Mouse (Mus musculus) myocyte (in vitro differentiated cells): ENCODE results near the gene Draxin. TPM values are rescaled to one million over a fixed set of nuclear protein-coding genes. Genes with fewer than 3 reads are reported as not detected.

Source experiments
- H3K27me3 ChIP-seq: one replicate; pipeline ENCODE4 v1.6.1; 2011; ENCODE audit not compliant: control insufficient read depth, insufficient read depth, insufficient read length
- H3K36me3 ChIP-seq: one replicate; pipeline ENCODE4 v1.6.1; 2011; ENCODE audit not compliant: control insufficient read depth, insufficient read depth
- H3K4me2 ChIP-seq: one replicate; pipeline ENCODE4 v1.6.1; 2011; ENCODE audit warnings: low read depth, control low read depth
- H3K4me3 ChIP-seq: one replicate; pipeline ENCODE4 v1.5.1; 2011; ENCODE audit warnings: mild to moderate bottlenecking, control low read depth, moderate library complexity
- H3K79me2 ChIP-seq: one replicate; pipeline ENCODE4 v1.6.1; 2011; ENCODE audit not compliant: control insufficient read depth, insufficient read depth
- H3ac ChIP-seq: one replicate; pipeline ENCODE4 v1.6.1; 2011; ENCODE audit not compliant: control insufficient read depth, insufficient read length
- CEBPB ChIP-seq: IDR thresholded peaks from 2 replicates; pipeline ENCODE4 v1.6.1; 2011; ENCODE audit warnings: mild to moderate bottlenecking, moderate library complexity; ENCODE audit not compliant: poor library complexity, insufficient read depth, severe bottlenecking
- E2F4 ChIP-seq: IDR thresholded peaks from one replicate; pipeline ENCODE4 v1.6.1; 2011; ENCODE audit warnings: mild to moderate bottlenecking, control low read depth, moderate library complexity; ENCODE audit not compliant: insufficient read depth
- MAX ChIP-seq: IDR thresholded peaks from one replicate; pipeline ENCODE4 v1.6.1; 2011; ENCODE audit warnings: low read depth, mild to moderate bottlenecking, control low read depth
- MYOD1 ChIP-seq, 3 experiments: IDR thresholded peaks; one replicate each; pipeline ENCODE4 v1.6.1; 2011; ENCODE audit warnings: control low read depth in 2 of 3, low read depth in 2 of 3, mild to moderate bottlenecking in 2 of 3, moderate library complexity in 1 of 3; ENCODE audit not compliant: insufficient read length in 2 of 3, control insufficient read depth in 1 of 3
- MYOG ChIP-seq, 3 experiments: IDR thresholded peaks; one replicate each; pipeline ENCODE4 v1.6.1; 2011; ENCODE audit warnings: control low read depth in 2 of 3, low read depth in 2 of 3, mild to moderate bottlenecking in 2 of 3; ENCODE audit not compliant: insufficient read length in 2 of 3, control insufficient read depth in 1 of 3, insufficient read depth in 1 of 3
- POLR2A ChIP-seq: IDR thresholded peaks from one replicate; pipeline ENCODE4 v1.6.1; 2011; ENCODE audit warnings: low read depth, mild to moderate bottlenecking, control low read depth, moderate library complexity; ENCODE audit not compliant: insufficient read length
- POLR2AphosphoS2 ChIP-seq: IDR thresholded peaks from one replicate; pipeline ENCODE4 v1.6.1; 2011; ENCODE audit warnings: low read depth, control low read depth; ENCODE audit not compliant: insufficient read length
- REST ChIP-seq: IDR thresholded peaks from one replicate; pipeline ENCODE4 v1.6.1; 2011; ENCODE audit warnings: mild to moderate bottlenecking, control low read depth, moderate library complexity; ENCODE audit not compliant: insufficient read depth, insufficient read length
- SRF ChIP-seq: IDR thresholded peaks from one replicate; pipeline ENCODE4 v1.6.1; 2011; ENCODE audit warnings: low read depth; ENCODE audit not compliant: control insufficient read depth, insufficient read length
- TCF12 ChIP-seq: IDR thresholded peaks from one replicate; pipeline ENCODE4 v1.6.1; 2011; ENCODE audit warnings: mild to moderate bottlenecking, control low read depth; ENCODE audit not compliant: poor library complexity, insufficient read depth, severe bottlenecking
- TCF3 ChIP-seq: IDR thresholded peaks from one replicate; pipeline ENCODE4 v1.6.1; 2011; ENCODE audit warnings: low read depth, control low read depth; ENCODE audit not compliant: insufficient read length
- USF1 ChIP-seq: IDR thresholded peaks from one replicate; pipeline ENCODE4 v1.6.1; 2011; ENCODE audit warnings: low read depth, mild to moderate bottlenecking, control low read depth, moderate library complexity
- polyA plus RNA-seq: library from polyadenylated mRNA; unstranded; fragments of >200 nt; fragmentation: generic; extraction: Trizol; gene quantifications from one replicate; pipeline ENCODE4 v1.2.1, GENCODE M21; 2012; ENCODE audit warnings: missing spikeins

Draxin gene
- polyA plus RNA-seq, 1 experiment = 0.04 TPM

DNA sequence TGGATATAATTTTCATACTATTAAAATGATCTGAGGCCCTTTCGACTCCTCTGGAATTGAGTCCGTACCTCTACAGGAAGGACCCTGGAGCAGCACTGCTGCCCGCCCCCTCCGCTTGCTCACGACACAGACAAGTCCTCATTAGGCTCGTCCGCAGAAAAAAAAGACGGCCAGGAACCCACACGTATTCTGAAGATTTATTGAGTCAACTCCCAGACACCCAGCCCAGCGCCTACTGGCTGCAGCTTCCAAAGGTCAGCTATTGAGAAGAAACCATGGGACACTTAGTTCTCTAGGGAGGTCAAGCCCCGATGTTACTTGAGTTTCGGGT is 9.2 kb upstream of the Draxin start:
- no peaks in the 10 kb centered on the region for H3K36me3 ChIP-seq
- peak overlapping the region; percentile 76 for H3K4me3 ChIP-seq
- no peak for TF ChIP-seq MAX
- TF ChIP-seq CEBPB = no peak
- no peak for TF ChIP-seq USF1
- no peak for TF ChIP-seq SRF
- TF ChIP-seq REST = no peak
- TF ChIP-seq E2F4 = no peak
- TF ChIP-seq POLR2A = no peak
- no peak for TF ChIP-seq MYOG (IDR thresholded peaks at IDR 0.05; ENCODE audit: control insufficient read depth in 1 of 3, insufficient read depth in 1 of 3, insufficient read length in 2 of 3, low read depth in 2 of 3)
- TF ChIP-seq TCF3 = no peak
- TF ChIP-seq TCF12 = no peak
- TF ChIP-seq MYOD1 (IDR thresholded peaks at IDR 0.05; ENCODE audit: control insufficient read depth in 1 of 3, insufficient read length in 2 of 3, low read depth in 2 of 3) = no peak
- TF ChIP-seq POLR2AphosphoS2 = no peak
- H3K79me2 ChIP-seq = no peaks in the 10 kb centered on the region
- H3K27me3 ChIP-seq = peaks cover 9% of the 10 kb centered on the region
- H3K4me2 ChIP-seq = peak overlapping the region; percentile 91
- H3ac ChIP-seq = no peak overlapping the region

DNA sequence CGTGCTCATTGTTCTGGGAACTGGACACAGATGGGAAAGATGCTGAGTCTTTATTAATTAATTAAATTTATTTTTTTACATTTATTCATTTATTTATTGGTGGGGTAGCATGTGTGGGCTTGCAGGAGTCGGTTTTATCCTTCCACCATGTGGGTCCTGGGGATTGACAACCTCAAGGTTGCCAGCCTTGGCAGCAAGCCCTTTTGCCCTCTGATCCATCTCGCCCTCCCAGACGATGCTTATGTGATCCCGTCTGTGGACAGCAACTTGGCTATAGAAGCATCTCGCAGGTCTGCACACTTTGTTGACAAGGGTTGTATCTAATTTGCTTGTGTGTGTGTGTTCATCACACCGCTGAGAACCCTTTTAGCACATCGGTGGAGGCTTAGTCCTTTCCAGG is 7.0 kb upstream of the Draxin start:
- Histone ChIP-seq H3K27me3 (peaks cover 13% of the 10 kb centered on the region), H3ac (no peak overlapping the region), H3K4me2 (no peak overlapping the region), H3K36me3 (no peaks in the 10 kb centered on the region), H3K79me2 (no peaks in the 10 kb centered on the region), H3K4me3 (no peak overlapping the region)
- TF ChIP-seq E2F4 (no peak), SRF (no peak), POLR2AphosphoS2 (no peak), MYOD1 (IDR thresholded peaks at IDR 0.05; ENCODE audit: control insufficient read depth in 1 of 3, insufficient read length in 2 of 3, low read depth in 2 of 3) (no peak), MAX (no peak), MYOG (IDR thresholded peaks at IDR 0.05; ENCODE audit: control insufficient read depth in 1 of 3, insufficient read depth in 1 of 3, insufficient read length in 2 of 3, low read depth in 2 of 3) (no peak), CEBPB (no peak), REST (no peak), USF1 (no peak), TCF12 (no peak), TCF3 (no peak), POLR2A (no peak)

GRCm38 (mm10) chr4:148134988-148135387 is 4.5 kb upstream of the Draxin start:
- Histone ChIP-seq H3ac (no peak overlapping the region), H3K79me2 (no peaks in the 10 kb centered on the region), H3K4me3 (no peak overlapping the region), H3K36me3 (no peaks in the 10 kb centered on the region), H3K27me3 (peaks cover 30% of the 10 kb centered on the region), H3K4me2 (no peak overlapping the region)
- TF ChIP-seq REST (no peak), CEBPB (no peak), MYOG (IDR thresholded peaks at IDR 0.05; ENCODE audit: control insufficient read depth in 1 of 3, insufficient read depth in 1 of 3, insufficient read length in 2 of 3, low read depth in 2 of 3) (no peak), MYOD1 (IDR thresholded peaks at IDR 0.05; ENCODE audit: control insufficient read depth in 1 of 3, insufficient read length in 2 of 3, low read depth in 2 of 3) (no peak), E2F4 (no peak), MAX (no peak), USF1 (no peak), POLR2A (no peak), TCF3 (no peak), POLR2AphosphoS2 (no peak), TCF12 (no peak), SRF (no peak)

- H3K4me3 ChIP-seq = no peak overlapping the region
- H3ac ChIP-seq = no peak overlapping the region
- no peak for TF ChIP-seq E2F4
- no peak for TF ChIP-seq TCF12
- H3K79me2 ChIP-seq = no peaks in the 10 kb centered on the region
- H3K4me2 ChIP-seq = no peak overlapping the region
- peaks cover 37% of the 10 kb centered on the region for H3K27me3 ChIP-seq
- no peaks in the 10 kb centered on the region for H3K36me3 ChIP-seq
Measured at GRCm38 (mm10) chr4:148131497-148132081, 1.1 kb upstream of the Draxin start.

DNA sequence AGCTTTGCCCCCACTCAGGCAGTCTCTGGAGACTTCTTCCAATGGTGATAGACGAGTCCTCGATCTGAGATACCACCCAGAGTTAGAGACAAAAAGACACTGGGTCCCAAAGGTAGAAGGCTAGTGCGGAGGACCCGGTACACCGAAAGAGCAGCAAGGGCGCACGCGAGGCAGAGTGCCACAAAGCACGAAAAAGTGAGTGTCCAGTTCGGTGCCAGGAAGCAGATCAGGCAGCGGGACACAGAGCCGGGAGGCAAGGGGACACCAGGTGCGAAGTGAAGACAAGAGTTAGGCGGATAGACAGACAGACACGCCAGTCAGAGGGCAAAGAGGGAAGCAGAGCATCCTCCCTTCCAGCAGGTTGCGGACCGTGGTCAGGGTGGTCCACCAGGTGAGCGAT is 365 bp downstream of the Draxin start, which contains the start of gene Mad2l2:
Gene Mad2l2 (plus strand): TSS at position 252 of the 400 bp plus-strand sequence.
- no peak for TF ChIP-seq SRF
- TF ChIP-seq MAX = no peak
- TF ChIP-seq REST = no peak
- no peak for TF ChIP-seq TCF3
- TF ChIP-seq MYOD1 (IDR thresholded peaks at IDR 0.05; ENCODE audit: control insufficient read depth in 1 of 3, insufficient read length in 2 of 3, low read depth in 2 of 3) = no peak
- TF ChIP-seq TCF12 = no peak
- no peak for TF ChIP-seq MYOG (IDR thresholded peaks at IDR 0.05; ENCODE audit: control insufficient read depth in 1 of 3, insufficient read depth in 1 of 3, insufficient read length in 2 of 3, low read depth in 2 of 3)
- no peak for TF ChIP-seq POLR2A
- no peak for TF ChIP-seq E2F4
- no peak for TF ChIP-seq USF1
- TF ChIP-seq POLR2AphosphoS2 = no peak
- TF ChIP-seq CEBPB = no peak
- Histone ChIP-seq H3K4me2 (peak within 1 kb of the TSS; percentile 34), H3K27me3 (peaks cover 37% of the 10 kb centered on the region), H3K36me3 (no peaks in the 10 kb centered on the region), H3K79me2 (no peaks in the 10 kb centered on the region), H3K4me3 (no peak within 1 kb of the TSS), H3ac (peak within 1 kb of the TSS; percentile 44)
